Comparison of ENCODE assay signal across 30 mouse cellular contexts in genomic region chr16:93131404-93131803, GRCm38 (mm10).
DNase-seq lines count a peak whose midpoint lies in the region; ATAC-seq lines count a peak whose summit lies in the region.
"Had no signal": no experiment of that assay in that cellular context is flagged by ENCODE, and none has a peak within 500 bp of the region (broad histone marks: within the 10 kb centered on the region; RNA-seq: fewer than 3 reads in every experiment).

No protein-coding gene starts in this region.

- 87% methylated on average over 5 of the region's 5 CpGs for WGBS in heart, embryonic 10.5 days
- WGBS in liver, embryonic 12.5 days (ENCODE audit: insufficient replicate concordance): 48% methylated on average over 5 of the region's 5 CpGs

- DNase-seq in heart, embryonic 10.5 days (ENCODE audit: low spot score): no peak
- no peak for DNase-seq in heart, postnatal 4 days
- DNase-seq in MEL-GATA-1-ER (ENCODE audit: extremely low read depth, low read depth): peak; percentile 50
- no peak for DNase-seq in kidney, postnatal 36 days
- DNase-seq in right cerebral cortex, adult 18-20 months: no peak
- no peak for DNase-seq in adrenal gland, adult (ENCODE audit: inconsistent age in 2 of 2, low spot score in 1 of 2)
- DNase-seq: B cell, adult 2 months; cerebellum, adult 11-12 months; gastrocnemius, postnatal 25 days; heart, adult 18-20 months; heart, postnatal 36 days; kidney, adult 8-10 months; kidney, postnatal 10 days; lung, embryonic 14.5 days; midbrain, embryonic 14.5 days; retina, postnatal 1 day; thymus, adult 2 months had no signal

- no peaks in the 10 kb centered on the region for H3K4me1 ChIP-seq in heart, embryonic 10.5 days
- H3K4me1 ChIP-seq in liver, embryonic 12.5 days: peaks cover 73% of the 10 kb centered on the region
- H3K4me1 ChIP-seq: embryonic facial prominence, embryonic 15.5 days; forebrain, embryonic 10.5 days; heart, embryonic 15.5 days; neural tube, embryonic 13.5 days had no signal

- no peak for ATAC-seq in liver, embryonic 12.5 days
- peak; percentile 50 for ATAC-seq in megakaryocyte progenitor cell, adult 5-6 weeks (replicated peaks; ENCODE audit: poor library complexity)
- ATAC-seq: forebrain, embryonic 16.5 days; hindbrain, embryonic 16.5 days; intestine, embryonic 15.5 days had no signal

- 0 out of 2 replicates have a peak overlapping the region, but pooled peaks have one; percentile 65 for H3K9ac ChIP-seq in liver, embryonic 12.5 days
- H3K9ac ChIP-seq: embryonic facial prominence, embryonic 15.5 days; heart, embryonic 15.5 days; intestine, embryonic 15.5 days; limb, embryonic 13.5 days; lung, embryonic 14.5 days; neural tube, embryonic 13.5 days had no signal

- peaks cover 37% of the 10 kb centered on the region for H3K27me3 ChIP-seq in heart, embryonic 10.5 days (ENCODE audit: insufficient read depth, poor library complexity, severe bottlenecking)
- H3K27me3 ChIP-seq in liver, embryonic 12.5 days (replicated peaks): no peaks in the 10 kb centered on the region
- H3K27me3 ChIP-seq: embryonic facial prominence, embryonic 15.5 days; heart, embryonic 15.5 days; intestine, embryonic 15.5 days; limb, embryonic 13.5 days; neural tube, embryonic 13.5 days had no signal

- no peak overlapping the region for H3K4me2 ChIP-seq in liver, embryonic 12.5 days
- H3K4me2 ChIP-seq: embryonic facial prominence, embryonic 15.5 days; heart, embryonic 15.5 days; intestine, embryonic 15.5 days; limb, embryonic 13.5 days; lung, embryonic 14.5 days; neural tube, embryonic 13.5 days had no signal

- no peaks in the 10 kb centered on the region for H3K36me3 ChIP-seq in heart, embryonic 10.5 days
- no peaks in the 10 kb centered on the region for H3K36me3 ChIP-seq in liver, embryonic 12.5 days
- H3K36me3 ChIP-seq: embryonic facial prominence, embryonic 15.5 days; forebrain, embryonic 10.5 days; heart, embryonic 15.5 days; intestine, embryonic 15.5 days; limb, embryonic 13.5 days; neural tube, embryonic 13.5 days had no signal

- peak overlapping the region; percentile 53; the same call in 1 of the 2 replicates for H3K27ac ChIP-seq in heart, embryonic 10.5 days
- H3K27ac ChIP-seq in liver, embryonic 12.5 days: peak overlapping the region; percentile 94
- H3K27ac ChIP-seq: embryonic facial prominence, embryonic 15.5 days; heart, embryonic 15.5 days; intestine, embryonic 15.5 days; layer of hippocampus, adult 2 months; limb, embryonic 13.5 days; neural tube, embryonic 13.5 days; stomach, postnatal 0 days had no signal

- no peaks in the 10 kb centered on the region for H3K9me3 ChIP-seq in heart, embryonic 10.5 days
- no peaks in the 10 kb centered on the region for H3K9me3 ChIP-seq in liver, embryonic 12.5 days (replicated peaks)
- H3K9me3 ChIP-seq: embryonic facial prominence, embryonic 15.5 days; forebrain, embryonic 10.5 days; heart, embryonic 15.5 days; intestine, embryonic 15.5 days; limb, embryonic 13.5 days; megakaryocyte, embryonic 14.5 days; neural tube, embryonic 13.5 days had no signal

- no peak overlapping the region for H3K4me3 ChIP-seq in heart, embryonic 10.5 days
- H3K4me3 ChIP-seq in liver, embryonic 12.5 days: no peak overlapping the region
- H3K4me3 ChIP-seq: embryonic facial prominence, embryonic 15.5 days; forebrain, embryonic 10.5 days; heart, embryonic 15.5 days; intestine, embryonic 15.5 days; layer of hippocampus, adult 2 months; limb, embryonic 13.5 days; megakaryocyte, embryonic 14.5 days; neural tube, embryonic 13.5 days had no signal
